Mouse (Mus musculus): ENCODE measurements at regions not wholly inside any gene's neighbourhood (a gene's known extent, or its start where the extent isn't known, plus 50 kb on each side); places are given as distances from the start of the nearest gene placed in this dataset.

DNA sequence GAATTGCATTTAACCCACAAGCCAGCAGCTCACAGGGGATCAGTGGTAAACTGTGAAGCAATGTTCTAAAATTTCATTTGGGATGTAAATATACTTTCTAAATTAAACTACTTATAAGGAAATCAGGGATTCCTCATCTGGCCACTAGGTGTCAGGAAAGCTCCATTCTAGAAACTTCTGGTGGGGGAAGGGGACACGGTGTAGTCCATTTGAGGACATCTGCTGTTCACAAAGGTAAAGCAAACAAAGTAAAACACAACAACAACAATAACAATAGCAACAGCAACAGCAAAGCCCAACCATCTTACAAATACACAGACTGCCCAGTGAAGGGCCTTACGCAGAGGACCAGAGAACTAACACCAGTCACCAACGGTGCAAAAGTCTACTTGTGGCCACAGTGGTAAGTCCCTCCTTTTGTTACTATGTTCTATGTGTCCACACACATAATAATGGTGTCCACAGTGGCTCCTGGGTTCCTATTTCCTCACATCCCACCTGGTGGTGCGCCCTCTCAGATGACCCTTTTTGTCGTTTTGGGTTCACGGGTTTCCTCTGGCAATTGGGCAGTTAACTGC is 105.9 kb upstream of the Fam241a start:
- Histone ChIP-seq H3K27me3 (replicated peaks) (no peaks in the 10 kb centered on the region), H3K4me3 (no peak overlapping the region), H3K27ac (no peak overlapping the region), H3K36me3 (replicated peaks) (no peaks in the 10 kb centered on the region), H3K4me1 (no peaks in the 10 kb centered on the region), H3K9ac (no peak overlapping the region), H3K9me3 (no peaks in the 10 kb centered on the region), H3K4me2 (no peak overlapping the region)
- WGBS = 78% methylated on average over 6 of the region's 6 CpGs
- ATAC-seq (replicated peaks) = peak; percentile 78

GRCm38 (mm10) chr3:127995678-127996077 is 99.6 kb upstream of the Fam241a start:
- ATAC-seq (replicated peaks) = no peak
- no peaks in the 10 kb centered on the region for H3K27me3 ChIP-seq (replicated peaks)
- no peak overlapping the region for H3K9ac ChIP-seq
- no peaks in the 10 kb centered on the region for H3K4me1 ChIP-seq
- H3K27ac ChIP-seq = no peak overlapping the region
- WGBS = 65% methylated on average over 7 of the region's 7 CpGs
- no peak overlapping the region for H3K4me3 ChIP-seq
- H3K9me3 ChIP-seq = no peaks in the 10 kb centered on the region
- no peak overlapping the region for H3K4me2 ChIP-seq
- H3K36me3 ChIP-seq (replicated peaks) = no peaks in the 10 kb centered on the region

- no peaks in the 10 kb centered on the region for H3K9me3 ChIP-seq
- H3K27me3 ChIP-seq (replicated peaks) = no peaks in the 10 kb centered on the region
- H3K4me3 ChIP-seq = no peak overlapping the region
- WGBS = 53% methylated on average over 6 of the region's 6 CpGs
- H3K9ac ChIP-seq = no peak overlapping the region
- no peaks in the 10 kb centered on the region for H3K36me3 ChIP-seq (replicated peaks)
- no peak for ATAC-seq (replicated peaks)
- H3K4me1 ChIP-seq = no peaks in the 10 kb centered on the region
- H3K4me2 ChIP-seq = no peak overlapping the region
- H3K27ac ChIP-seq = no peak overlapping the region
Observed at GRCm38 (mm10) chr3:127987583-127987982, 91.5 kb upstream of the Fam241a start.

DNA sequence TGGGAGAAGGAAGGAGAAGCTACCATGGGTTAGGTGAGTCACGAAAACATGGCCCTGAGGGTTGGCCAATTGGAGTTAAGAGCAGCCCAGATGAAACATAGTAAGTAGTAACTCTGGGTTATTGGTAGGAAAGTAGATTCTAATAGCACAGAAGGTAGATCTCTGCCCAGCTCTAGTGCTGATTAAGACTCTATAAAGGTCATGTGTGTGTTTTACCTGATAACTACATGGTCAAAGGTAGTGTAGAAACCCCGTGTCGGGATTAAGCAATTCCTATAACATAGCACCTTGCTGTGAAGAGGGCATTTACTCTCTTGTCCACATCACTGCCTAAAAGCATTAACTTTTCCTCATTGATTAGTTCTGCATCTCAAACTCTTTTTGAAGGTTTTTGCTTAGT is 89.0 kb upstream of the Fam241a start:
- 62% methylated on average over 3 of the region's 3 CpGs for WGBS
- Histone ChIP-seq H3K4me3 (no peak overlapping the region), H3K9me3 (no peaks in the 10 kb centered on the region), H3K9ac (no peak overlapping the region), H3K4me2 (no peak overlapping the region), H3K27me3 (replicated peaks) (no peaks in the 10 kb centered on the region), H3K4me1 (no peaks in the 10 kb centered on the region), H3K27ac (no peak overlapping the region), H3K36me3 (replicated peaks) (no peaks in the 10 kb centered on the region)
- ATAC-seq (replicated peaks) = no peak

DNA sequence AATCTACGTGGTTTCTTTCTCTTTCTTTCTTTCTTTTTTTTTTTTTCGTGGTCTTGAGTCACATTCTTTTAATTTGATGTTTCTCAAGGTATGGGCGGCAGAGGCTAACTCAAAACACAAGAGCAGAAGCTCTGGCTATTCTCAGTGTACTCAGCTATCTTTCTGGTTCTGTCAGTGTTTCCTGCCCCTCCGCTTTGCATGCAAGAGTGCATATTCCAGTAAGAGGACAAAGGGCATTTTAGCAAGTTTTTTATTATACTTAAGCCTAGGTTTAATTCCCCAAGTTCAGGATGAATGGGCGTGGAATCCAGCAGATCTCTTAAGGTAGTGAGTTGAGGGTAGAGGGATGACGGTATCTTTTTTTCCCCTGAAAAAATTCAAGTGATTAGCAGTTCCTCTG is 81.1 kb upstream of the Fam241a start:
- Histone ChIP-seq H3K27me3 (replicated peaks) (no peaks in the 10 kb centered on the region), H3K36me3 (replicated peaks) (no peaks in the 10 kb centered on the region), H3K27ac (no peak overlapping the region), H3K9ac (no peak overlapping the region), H3K4me2 (no peak overlapping the region), H3K4me3 (no peak overlapping the region), H3K4me1 (no peaks in the 10 kb centered on the region), H3K9me3 (no peaks in the 10 kb centered on the region)
- WGBS = 72% methylated on average over 6 of the region's 6 CpGs
- ATAC-seq (replicated peaks) = no peak

DNA sequence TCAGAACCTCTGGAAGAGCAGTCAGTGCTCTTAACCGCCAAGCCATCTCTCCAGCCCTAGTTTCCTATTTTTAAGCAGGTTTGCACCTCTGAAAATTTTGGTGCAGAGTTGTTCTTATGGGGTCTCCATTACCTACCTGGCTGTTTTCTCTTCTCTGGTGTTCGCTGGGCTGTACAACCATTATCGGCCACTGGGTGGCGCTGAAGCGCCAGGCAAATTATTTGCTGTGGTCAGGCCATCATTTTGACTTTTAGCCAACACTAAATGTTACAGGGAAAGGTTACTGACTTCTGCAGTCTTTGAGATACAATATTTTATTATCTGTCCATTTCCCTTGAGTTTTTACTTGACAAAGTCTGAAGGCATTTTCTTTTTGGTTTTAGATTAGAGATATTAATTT is 74.8 kb upstream of the Fam241a start:
- H3K27me3 ChIP-seq (replicated peaks) = no peaks in the 10 kb centered on the region
- no peaks in the 10 kb centered on the region for H3K36me3 ChIP-seq (replicated peaks)
- H3K27ac ChIP-seq = no peak overlapping the region
- no peak for ATAC-seq (replicated peaks)
- no peak overlapping the region for H3K4me2 ChIP-seq
- no peaks in the 10 kb centered on the region for H3K9me3 ChIP-seq
- no peak overlapping the region for H3K4me3 ChIP-seq
- no peaks in the 10 kb centered on the region for H3K4me1 ChIP-seq
- H3K9ac ChIP-seq = no peak overlapping the region
- WGBS = 3% methylated on average over 5 of the region's 5 CpGs

GRCm38 (mm10) chr3:127967170-127967569 is 71.0 kb upstream of the Fam241a start:
- no peaks in the 10 kb centered on the region for H3K36me3 ChIP-seq (replicated peaks)
- no peaks in the 10 kb centered on the region for H3K27me3 ChIP-seq (replicated peaks)
- H3K4me2 ChIP-seq = no peak overlapping the region
- no peak for ATAC-seq (replicated peaks)
- H3K4me3 ChIP-seq = no peak overlapping the region
- no peaks in the 10 kb centered on the region for H3K4me1 ChIP-seq
- H3K9me3 ChIP-seq = no peaks in the 10 kb centered on the region
- H3K9ac ChIP-seq = no peak overlapping the region
- no peak overlapping the region for H3K27ac ChIP-seq
- 75% methylated on average over 10 of the region's 10 CpGs for WGBS

GRCm38 (mm10) chr3:127966214-127966613 is 70.1 kb upstream of the Fam241a start:
- H3K36me3 ChIP-seq (replicated peaks) = no peaks in the 10 kb centered on the region
- no peaks in the 10 kb centered on the region for H3K9me3 ChIP-seq
- H3K4me1 ChIP-seq = no peaks in the 10 kb centered on the region
- WGBS = 77% methylated on average over 4 of the region's 4 CpGs
- ATAC-seq (replicated peaks) = no peak
- no peak overlapping the region for H3K4me2 ChIP-seq
- no peak overlapping the region for H3K9ac ChIP-seq
- no peak overlapping the region for H3K27ac ChIP-seq
- H3K4me3 ChIP-seq = no peak overlapping the region
- no peaks in the 10 kb centered on the region for H3K27me3 ChIP-seq (replicated peaks)

GRCm38 (mm10) chr3:127958919-127959684 is 63.0 kb upstream of the Fam241a start:
- ATAC-seq (replicated peaks) = no peak

DNA sequence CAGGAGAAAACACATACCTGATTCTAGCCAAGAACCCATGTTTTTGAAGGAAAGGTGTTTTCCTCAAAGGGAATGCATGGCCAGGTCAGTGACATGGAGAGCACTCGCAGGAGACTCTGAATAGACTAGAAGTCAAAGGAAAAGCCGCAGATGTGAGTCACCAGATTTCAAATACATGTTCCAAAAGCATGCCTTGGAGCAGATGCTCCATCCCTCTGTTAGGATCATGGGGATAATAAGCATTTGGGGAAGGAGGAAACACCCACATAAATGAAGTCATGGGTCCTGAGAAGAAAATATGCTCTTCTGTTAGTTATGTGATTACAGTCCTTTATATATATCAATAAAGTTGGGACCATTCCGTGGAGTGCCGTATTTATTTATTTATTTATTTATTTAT is 58.7 kb upstream of the Fam241a start:
- 94% methylated on average over 4 of the region's 4 CpGs for WGBS
- Histone ChIP-seq H3K36me3 (replicated peaks) (no peaks in the 10 kb centered on the region), H3K9me3 (no peaks in the 10 kb centered on the region), H3K27ac (no peak overlapping the region), H3K4me3 (no peak overlapping the region), H3K27me3 (replicated peaks) (no peaks in the 10 kb centered on the region), H3K9ac (no peak overlapping the region), H3K4me2 (no peak overlapping the region), H3K4me1 (peaks cover 4% of the 10 kb centered on the region; the same call in 1 of the 2 replicates)
- no peak for ATAC-seq (replicated peaks)

More at GRCm38 (mm10) chr3:127958919-127959684, 63.0 kb upstream of the Fam241a start:
- no peaks in the 10 kb centered on the region for H3K36me3 ChIP-seq (replicated peaks)
- H3K9me3 ChIP-seq = no peaks in the 10 kb centered on the region
- no peak overlapping the region for H3K9ac ChIP-seq
- no peak overlapping the region for H3K27ac ChIP-seq
- 12% methylated on average over 13 of the region's 13 CpGs for WGBS
- no peak overlapping the region for H3K4me3 ChIP-seq
- H3K4me1 ChIP-seq = peaks cover 4% of the 10 kb centered on the region; the same call in 1 of the 2 replicates
- H3K4me2 ChIP-seq = no peak overlapping the region
- H3K27me3 ChIP-seq (replicated peaks) = no peaks in the 10 kb centered on the region

- Histone ChIP-seq H3K9ac (no peak overlapping the region), H3K9me3 (no peaks in the 10 kb centered on the region), H3K27ac (no peak overlapping the region), H3K4me2 (no peak overlapping the region), H3K27me3 (replicated peaks) (0 out of 2 replicates have a peak, but pooled peaks cover 5% of the 10 kb centered on the region), H3K36me3 (replicated peaks) (no peaks in the 10 kb centered on the region), H3K4me3 (no peak overlapping the region), H3K4me1 (no peaks in the 10 kb centered on the region)
- no peak for ATAC-seq (replicated peaks)
- 92% methylated on average over 4 of the region's 4 CpGs for WGBS
Observed at GRCm38 (mm10) chr3:127953610-127954009, 57.5 kb upstream of the Fam241a start.

DNA sequence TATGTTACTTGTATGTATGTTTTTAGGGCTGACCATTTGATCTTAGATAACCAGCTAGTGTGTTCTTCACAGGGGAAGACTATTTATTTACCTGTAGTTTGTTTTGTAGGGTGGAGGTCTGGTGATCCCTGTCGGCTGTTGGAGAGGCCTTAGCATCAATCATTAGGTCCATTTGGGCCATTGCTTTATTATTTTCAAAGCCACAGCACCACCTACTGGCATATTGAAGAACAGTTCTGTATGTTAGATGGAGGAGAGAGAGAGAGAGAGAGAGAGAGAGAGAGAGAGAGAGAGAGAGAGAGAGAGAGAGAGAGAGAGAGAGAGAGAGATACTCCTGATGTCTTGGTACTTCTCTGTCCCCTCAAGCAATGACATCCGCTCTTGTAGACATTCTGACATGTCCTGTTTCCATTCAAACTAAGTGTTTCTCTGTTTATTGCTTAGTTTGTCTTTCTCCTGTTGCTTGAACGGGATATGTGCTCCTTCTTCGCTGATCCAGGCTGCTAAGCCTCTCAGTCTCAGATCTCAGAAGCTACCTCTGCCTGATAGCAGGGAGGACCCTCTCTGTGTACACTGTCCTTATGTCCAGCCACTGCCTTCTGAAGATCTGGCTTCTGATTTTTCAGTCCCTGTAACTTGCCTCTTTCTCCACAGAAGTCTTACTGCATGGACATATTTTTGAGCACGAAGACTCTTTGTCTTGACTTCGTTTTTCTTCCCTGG is 52.9 kb upstream of the Fam241a start:
- no peaks in the 10 kb centered on the region for H3K4me1 ChIP-seq
- peak; percentile 54; the same call in 1 of the 2 replicates for ATAC-seq (replicated peaks)
- no peak overlapping the region for H3K27ac ChIP-seq
- 0 out of 2 replicates have a peak, but pooled peaks cover 5% of the 10 kb centered on the region for H3K27me3 ChIP-seq (replicated peaks)
- H3K9ac ChIP-seq = no peak overlapping the region
- WGBS = 48% methylated on average over 6 of the region's 6 CpGs
- H3K4me2 ChIP-seq = no peak overlapping the region
- H3K36me3 ChIP-seq (replicated peaks) = no peaks in the 10 kb centered on the region
- H3K9me3 ChIP-seq = no peaks in the 10 kb centered on the region
- H3K4me3 ChIP-seq = no peak overlapping the region
